Mouse (Mus musculus): ENCODE measurements around the gene Col18a1. TPM values are rescaled to one million over a fixed set of nuclear protein-coding genes. Genes with fewer than 3 reads are reported as not detected.

The Col18a1 gene
- polyA plus RNA-seq, 1 experiment from 2014 or later = 449 TPM

GRCm38 (mm10) chr10:77031768-77032375, 134.5 kb downstream of the Col18a1 start, which contains the start of gene Slc19a1:
Gene Slc19a1 (plus strand): TSS chr10:77032241.
- CTCF ChIA-PET = no interaction called here
- in situ Hi-C loops (cut with MboI; ENCODE audit: low pct_unique_long_range_greater_than_20kb) = no loop called here
- ATAC-seq = no peak

GRCm38 (mm10) chr10:77030666-77031065, 135.7 kb downstream of the Col18a1 start:
- no peak for TF ChIP-seq CTCF (IDR thresholded peaks at IDR 0.05)
- DNase-seq (ENCODE audit: low read depth, low spot score) (no peak), ATAC-seq (no peak)
- no peaks in the 10 kb centered on the region for H3K27me3 ChIP-seq
- ChIA-PET POLR2A (no interaction called here), CTCF (no interaction called here)
- in situ Hi-C loops (cut with MboI; ENCODE audit: low pct_unique_long_range_greater_than_20kb) = no loop called here

More at GRCm38 (mm10) chr10:77031768-77032375, 134.5 kb downstream of the Col18a1 start, which contains the start of gene Slc19a1:
- H3K27me3 ChIP-seq = no peaks in the 10 kb centered on the region
- POLR2A ChIA-PET = no interaction called here
- no peak for DNase-seq (ENCODE audit: low read depth, low spot score)
- no peak for TF ChIP-seq CTCF (IDR thresholded peaks at IDR 0.05)

GRCm38 (mm10) chr10:77029761-77030160, 136.6 kb downstream of the Col18a1 start:
- ChIA-PET CTCF (no interaction called here), POLR2A (interaction anchor here (0.9 kb wide), 1 partner anchor 251 kb away, joined by 3 read pairs; no protein-coding TSS in a partner anchor)
- no peak for TF ChIP-seq CTCF (IDR thresholded peaks at IDR 0.05)
- in situ Hi-C loops (cut with MboI; ENCODE audit: low pct_unique_long_range_greater_than_20kb) = no loop called here
- H3K27me3 ChIP-seq = no peaks in the 10 kb centered on the region
- ATAC-seq (no peak), DNase-seq (ENCODE audit: low read depth, low spot score) (no peak)

- DNase-seq (ENCODE audit: low read depth, low spot score) (no peak), ATAC-seq (no peak)
- H3K27me3 ChIP-seq = no peaks in the 10 kb centered on the region
- no peak for TF ChIP-seq CTCF (IDR thresholded peaks at IDR 0.05)
- CTCF ChIA-PET = no interaction called here
- POLR2A ChIA-PET = no interaction called here
- in situ Hi-C loops (cut with MboI; ENCODE audit: low pct_unique_long_range_greater_than_20kb) = no loop called here
These were observed 137.5 kb downstream of the Col18a1 start for GRCm38 (mm10) chr10:77028782-77029296.

GRCm38 (mm10) chr10:77026944-77027343, 139.4 kb downstream of the Col18a1 start:
- POLR2A ChIA-PET = no interaction called here
- no peak for TF ChIP-seq CTCF (IDR thresholded peaks at IDR 0.05)
- in situ Hi-C loops (cut with MboI; ENCODE audit: low pct_unique_long_range_greater_than_20kb) = no loop called here
- ATAC-seq = no peak
- H3K27me3 ChIP-seq = no peaks in the 10 kb centered on the region
- CTCF ChIA-PET = interaction anchor here (1.9 kb wide), 1 partner anchor 11 kb away, joined by 6 read pairs; no protein-coding TSS in a partner anchor
- DNase-seq (ENCODE audit: low read depth, low spot score) = no peak

GRCm38 (mm10) chr10:77024231-77024630, 142.1 kb downstream of the Col18a1 start:
- H3K27me3 ChIP-seq = no peaks in the 10 kb centered on the region
- no peak for TF ChIP-seq CTCF (IDR thresholded peaks at IDR 0.05)
- ChIA-PET POLR2A (no interaction called here), CTCF (interaction anchor here (1.2 kb wide), 1 partner anchor 9 kb away, joined by 3 read pairs; no protein-coding TSS in a partner anchor)
- DNase-seq (ENCODE audit: low read depth, low spot score) = no peak
- no peak for ATAC-seq
- in situ Hi-C loops (cut with MboI; ENCODE audit: low pct_unique_long_range_greater_than_20kb) = loop anchor here (25.0 kb wide), 1 partner anchor 412 kb away; the partner anchor contains the start of gene Col6a2

GRCm38 (mm10) chr10:77022301-77023130, 143.8 kb downstream of the Col18a1 start:
- no peak for DNase-seq (ENCODE audit: low read depth, low spot score)
- in situ Hi-C loops (cut with MboI; ENCODE audit: low pct_unique_long_range_greater_than_20kb) = loop anchor here (25.0 kb wide), 1 partner anchor 410 kb away; the partner anchor contains the start of gene Col6a2

GRCm38 (mm10) chr10:77021399-77022052, 144.8 kb downstream of the Col18a1 start:
- H3K27me3 ChIP-seq = no peaks in the 10 kb centered on the region
- peak; percentile 61 for ATAC-seq
- CTCF ChIA-PET = interaction anchor here (1.0 to 2.2 kb wide), 6 partner anchors 13 to 230 kb away, joined by 3 to 11 read pairs (median 3); no protein-coding TSS in a partner anchor
- POLR2A ChIA-PET = interaction anchor here (1.0 kb wide), 1 partner anchor 186 kb away, joined by 5 read pairs; no protein-coding TSS in a partner anchor
- TF ChIP-seq CTCF (IDR thresholded peaks at IDR 0.05) = peak; percentile 98
- no peak for DNase-seq (ENCODE audit: low read depth, low spot score)
- in situ Hi-C loops (cut with MboI; ENCODE audit: low pct_unique_long_range_greater_than_20kb) = loop anchor here (25.0 kb wide), 1 partner anchor 409 kb away; the partner anchor contains the start of gene Col6a2

More at GRCm38 (mm10) chr10:77022301-77023130, 143.8 kb downstream of the Col18a1 start:
- no peak for TF ChIP-seq CTCF (IDR thresholded peaks at IDR 0.05)
- no peak for ATAC-seq
- H3K27me3 ChIP-seq = no peaks in the 10 kb centered on the region
- CTCF ChIA-PET = interaction anchor here (0.7 to 2.2 kb wide), 5 partner anchors 84 to 189 kb away, joined by 3 to 11 read pairs (median 3); no protein-coding TSS in a partner anchor
- POLR2A ChIA-PET = interaction anchor here (0.7 kb wide), 1 partner anchor 107 kb away, joined by 3 read pairs; no protein-coding TSS in a partner anchor

GRCm38 (mm10) chr10:77017662-77018061, 148.7 kb downstream of the Col18a1 start:
- no peak for TF ChIP-seq CTCF (IDR thresholded peaks at IDR 0.05)
- CTCF ChIA-PET = interaction anchor here (2.1 kb wide), 1 partner anchor 143 kb away, joined by 5 read pairs; no protein-coding TSS in a partner anchor
- in situ Hi-C loops (cut with MboI; ENCODE audit: low pct_unique_long_range_greater_than_20kb) = loop anchor here (5.0 to 25.0 kb wide), 2 partner anchors 180 to 405 kb away; partner anchors contain the start of gene Col6a2
- POLR2A ChIA-PET = interaction anchor here (0.6 kb wide), 1 partner anchor 162 kb away, joined by 9 read pairs; no protein-coding TSS in a partner anchor
- no peaks in the 10 kb centered on the region for H3K27me3 ChIP-seq
- DNase-seq (ENCODE audit: low read depth, low spot score) (no peak), ATAC-seq (no peak)
